In the genomic region with DNA sequence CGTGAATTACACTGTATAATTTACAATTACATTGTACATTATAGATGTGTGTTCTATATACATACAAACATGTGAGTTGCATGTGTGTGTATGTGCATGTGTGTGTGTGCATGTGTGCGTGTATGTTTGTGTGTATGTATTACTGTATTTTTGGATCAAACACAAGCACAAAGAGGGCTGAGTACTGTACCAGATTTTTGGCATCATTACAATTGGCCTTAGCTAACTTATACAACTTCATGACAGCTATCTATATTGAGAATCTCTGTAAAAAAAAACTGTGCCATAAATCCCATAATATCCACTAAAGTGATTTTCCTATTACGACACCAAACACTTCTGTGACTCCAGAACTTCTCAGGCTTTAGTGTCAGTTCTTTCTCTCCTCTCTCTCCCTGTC, we compare ENCODE assay signal across 24 mouse cellular contexts.
"Had no signal": no experiment of that assay in that cellular context is flagged by ENCODE, and none has a peak within 500 bp of the region (broad histone marks: within the 10 kb centered on the region; RNA-seq: fewer than 3 reads in every experiment).

No protein-coding gene starts in this region.

- H3K27ac ChIP-seq: gastrocnemius, adult 2 months; heart, embryonic 10.5 days; hindbrain, embryonic 10.5 days; hindbrain, embryonic 12.5 days; hindbrain, embryonic 14.5 days; intestine, embryonic 15.5 days; layer of hippocampus, adult 2 months; left cerebral cortex, adult 2 months; limb, embryonic 10.5 days; limb, embryonic 12.5 days had no signal

- H3K4me3 ChIP-seq: gastrocnemius, adult 2 months; heart, embryonic 10.5 days; heart, embryonic 12.5 days; hindbrain, embryonic 10.5 days; hindbrain, embryonic 12.5 days; intestine, embryonic 15.5 days; layer of hippocampus, adult 2 months; left cerebral cortex, adult 2 months; limb, embryonic 10.5 days; limb, embryonic 12.5 days had no signal

- ATAC-seq: hindbrain, embryonic 16.5 days; inflammation-experienced regulatory T-cells, adult 6 months; intestine, embryonic 15.5 days; intestine, postnatal 0 days had no signal

- H3K4me2 ChIP-seq: heart, embryonic 12.5 days; hindbrain, embryonic 12.5 days; hindbrain, embryonic 14.5 days; intestine, embryonic 15.5 days; limb, embryonic 12.5 days had no signal

- H3K9me3 ChIP-seq: heart, embryonic 10.5 days; hindbrain, embryonic 10.5 days; hindbrain, embryonic 12.5 days; intestine, embryonic 15.5 days; limb, embryonic 10.5 days; limb, embryonic 12.5 days had no signal

- H3K36me3 ChIP-seq: heart, embryonic 10.5 days; heart, embryonic 12.5 days; hindbrain, embryonic 10.5 days; hindbrain, embryonic 12.5 days; intestine, embryonic 15.5 days; limb, embryonic 10.5 days; limb, embryonic 12.5 days had no signal

- H3K27me3 ChIP-seq: heart, embryonic 12.5 days; hindbrain, embryonic 12.5 days; intestine, embryonic 15.5 days; limb, embryonic 12.5 days had no signal

- H3K4me1 ChIP-seq: heart, embryonic 10.5 days; heart, embryonic 12.5 days; hindbrain, embryonic 10.5 days; hindbrain, embryonic 12.5 days; intestine, embryonic 15.5 days had no signal

- H3K9ac ChIP-seq: heart, embryonic 12.5 days; hindbrain, embryonic 12.5 days; hindbrain, embryonic 14.5 days; intestine, embryonic 15.5 days; limb, embryonic 12.5 days had no signal

- DNase-seq: gastrocnemius, adult 2 months; gastrocnemius, postnatal 10 days; gastrocnemius, postnatal 25 days; heart, adult 18-20 months; heart, postnatal 10 days; heart, postnatal 4 days; kidney, adult 18-20 months; kidney, adult 8-10 months; kidney, postnatal 10 days; kidney, postnatal 25 days; kidney, postnatal 4 days had no signal
